Mouse (Mus musculus) kidney, adult 2 months (tissue): ENCODE results near the gene Preb.

Experiments
- CTCF ChIP-seq: fragments of 200-500 bp; conservative IDR thresholded peaks from 2 replicates; pipeline ENCODE4 v1.5.1; 2011; ENCODE audit warnings: low read depth, mild to moderate bottlenecking, control low read depth, low read length, moderate library complexity, mixed read lengths; ENCODE audit not compliant: insufficient read depth, insufficient read length
- POLR2A ChIP-seq: fragments of 200-500 bp; IDR thresholded peaks from one replicate; pipeline ENCODE4 v1.6.1; 2011; ENCODE audit warnings: low read depth, low read length, control low read depth

GRCm38 (mm10) chr5:30917891-30918670 lies 42.1 kb downstream of the Preb start:
- TF ChIP-seq POLR2A (no peak), CTCF (no peak)
